Mouse (Mus musculus): ENCODE measurements at regions not wholly inside any gene's neighbourhood (a gene's known extent, or its start where the extent isn't known, plus 50 kb on each side); places are given as distances from the start of the nearest gene placed in this dataset.

DNA sequence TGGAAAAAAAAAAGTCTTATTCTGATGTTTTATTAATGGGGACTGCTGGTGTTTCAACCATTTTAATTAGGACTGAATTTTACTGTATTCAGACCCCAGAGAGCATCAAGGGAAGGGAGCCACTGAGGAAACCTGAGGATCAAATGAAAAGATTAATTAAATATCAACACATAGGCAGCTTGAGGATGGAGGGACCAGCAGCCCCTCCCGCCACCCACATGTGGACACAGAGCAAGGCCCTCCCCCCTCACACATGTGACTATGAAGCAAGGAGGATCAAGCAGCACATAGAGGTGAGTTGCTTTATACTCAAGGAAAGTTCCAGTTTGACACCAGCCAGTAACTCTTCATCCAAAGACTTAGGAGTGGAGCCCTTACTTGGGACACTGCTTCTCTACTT lies 126.0 kb downstream of the Gp2 start:
- Histone ChIP-seq H3K36me3 (ENCODE audit: control insufficient read depth, insufficient read depth, low read length) (no peaks in the 10 kb centered on the region), H3K4me2 (ENCODE audit: low read depth, low read length) (no peak overlapping the region), H3K9ac (replicated peaks; ENCODE audit: low read depth, low read length) (no peak overlapping the region), H3K27ac (ENCODE audit: low read depth, low read length) (no peak overlapping the region), H3K27me3 (ENCODE audit: control insufficient read depth, insufficient read depth, low read length) (no peaks in the 10 kb centered on the region), H3K4me3 (ENCODE audit: low read depth, low read length) (no peak overlapping the region), H3K4me1 (ENCODE audit: control insufficient read depth, insufficient read depth, low read length) (peaks cover 6% of the 10 kb centered on the region; the same call in 1 of the 2 replicates), H3K9me3 (ENCODE audit: control insufficient read depth, low read length) (no peaks in the 10 kb centered on the region)
- no peak for ATAC-seq (ENCODE audit: low read depth)
- WGBS = 92% methylated on average over 1 of the region's 1 CpGs

- Histone ChIP-seq H3K4me3 (ENCODE audit: low read depth, low read length) (no peak overlapping the region), H3K4me2 (ENCODE audit: low read depth, low read length) (no peak overlapping the region), H3K27ac (ENCODE audit: low read depth, low read length) (no peak overlapping the region), H3K36me3 (ENCODE audit: control insufficient read depth, insufficient read depth, low read length) (no peaks in the 10 kb centered on the region), H3K27me3 (ENCODE audit: control insufficient read depth, insufficient read depth, low read length) (no peaks in the 10 kb centered on the region), H3K4me1 (ENCODE audit: control insufficient read depth, insufficient read depth, low read length) (peaks cover 6% of the 10 kb centered on the region; the same call in 1 of the 2 replicates), H3K9ac (replicated peaks; ENCODE audit: low read depth, low read length) (no peak overlapping the region), H3K9me3 (ENCODE audit: control insufficient read depth, low read length) (no peaks in the 10 kb centered on the region)
- peak; percentile 68 for ATAC-seq (ENCODE audit: low read depth)
- 2% methylated on average over 5 of the region's 5 CpGs for WGBS
These were observed 128.5 kb downstream of the Gp2 start for GRCm38 (mm10) chr7:119330460-119331109.

DNA sequence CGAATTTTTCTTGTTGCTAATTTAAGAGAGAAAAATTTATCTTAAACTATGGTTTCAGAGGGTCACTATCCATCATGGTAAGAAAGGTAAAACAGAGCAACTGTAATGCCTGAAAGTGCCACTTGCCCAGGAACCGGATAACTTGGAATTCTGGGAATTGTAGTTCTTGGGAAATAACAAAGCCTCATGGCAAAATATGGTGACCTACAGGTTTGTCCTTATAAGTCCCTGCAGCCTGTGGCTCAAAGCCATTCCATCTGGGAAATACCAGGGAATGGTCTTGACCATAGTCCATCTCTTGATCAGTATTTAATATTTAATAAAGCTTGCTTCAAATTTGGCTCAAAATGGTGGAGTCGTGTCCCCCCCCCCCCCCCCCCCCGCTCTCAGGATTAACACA lies 111.9 kb upstream of the Gpr139 start:
- Histone ChIP-seq H3K4me1 (ENCODE audit: control insufficient read depth, insufficient read depth, low read length) (no peaks in the 10 kb centered on the region), H3K36me3 (ENCODE audit: control insufficient read depth, insufficient read depth, low read length) (no peaks in the 10 kb centered on the region), H3K9me3 (ENCODE audit: control insufficient read depth, low read length) (no peaks in the 10 kb centered on the region), H3K9ac (replicated peaks; ENCODE audit: low read depth, low read length) (no peak overlapping the region), H3K27ac (ENCODE audit: low read depth, low read length) (no peak overlapping the region), H3K4me3 (ENCODE audit: low read depth, low read length) (no peak overlapping the region), H3K27me3 (ENCODE audit: control insufficient read depth, insufficient read depth, low read length) (no peaks in the 10 kb centered on the region), H3K4me2 (ENCODE audit: low read depth, low read length) (no peak overlapping the region)
- 83% methylated on average over 3 of the region's 4 CpGs for WGBS
- no peak for ATAC-seq (ENCODE audit: low read depth)

DNA sequence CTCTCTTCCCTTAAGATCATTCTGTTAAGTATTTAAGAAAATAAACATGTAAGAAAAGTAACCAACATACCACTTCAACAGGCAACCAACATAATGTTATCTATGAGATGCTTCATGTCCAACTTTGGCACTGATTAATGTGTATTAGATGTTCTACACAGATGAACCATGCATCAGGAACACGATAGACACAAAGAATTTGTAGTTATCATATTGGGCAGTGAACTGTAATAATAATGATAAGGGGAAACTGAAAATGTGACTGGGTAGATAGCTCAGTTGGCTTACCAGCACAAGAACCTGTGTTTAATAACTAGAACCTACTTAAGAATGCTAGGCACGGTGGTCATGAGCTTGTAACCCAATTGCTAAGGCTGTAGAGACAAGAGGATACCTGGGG lies 107.0 kb upstream of the Gpr139 start:
- Histone ChIP-seq H3K9ac (replicated peaks; ENCODE audit: low read depth, low read length) (no peak overlapping the region), H3K36me3 (ENCODE audit: control insufficient read depth, insufficient read depth, low read length) (no peaks in the 10 kb centered on the region), H3K4me1 (ENCODE audit: control insufficient read depth, insufficient read depth, low read length) (no peaks in the 10 kb centered on the region), H3K4me2 (ENCODE audit: low read depth, low read length) (no peak overlapping the region), H3K27ac (ENCODE audit: low read depth, low read length) (no peak overlapping the region), H3K4me3 (ENCODE audit: low read depth, low read length) (no peak overlapping the region), H3K9me3 (ENCODE audit: control insufficient read depth, low read length) (no peaks in the 10 kb centered on the region), H3K27me3 (ENCODE audit: control insufficient read depth, insufficient read depth, low read length) (no peaks in the 10 kb centered on the region)
- WGBS = 70% methylated on average over 2 of the region's 2 CpGs
- no peak for ATAC-seq (ENCODE audit: low read depth)

DNA sequence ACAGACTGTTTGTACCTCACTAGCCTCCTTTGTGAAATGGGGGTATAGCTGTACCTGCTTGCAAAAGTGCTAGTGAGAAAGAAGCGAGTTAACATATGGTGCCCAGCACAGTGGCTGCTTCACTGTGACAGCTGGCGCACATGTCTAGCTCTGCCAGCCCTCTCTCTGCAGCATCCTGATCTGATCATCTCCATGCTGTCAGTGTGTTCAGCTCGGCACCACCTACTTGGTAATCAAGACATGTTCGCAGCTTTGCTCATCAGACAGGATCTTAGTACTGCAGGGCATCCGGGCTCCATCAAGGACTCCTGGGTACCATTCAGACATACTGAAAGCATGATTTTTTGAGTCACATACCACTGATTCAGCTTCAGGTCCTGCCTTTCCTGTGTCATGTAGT lies 100.9 kb upstream of the Gpr139 start:
- H3K4me3 ChIP-seq (ENCODE audit: low read depth, low read length) = no peak overlapping the region
- WGBS = 77% methylated on average over 5 of the region's 5 CpGs
- no peak overlapping the region for H3K4me2 ChIP-seq (ENCODE audit: low read depth, low read length)
- H3K36me3 ChIP-seq (ENCODE audit: control insufficient read depth, insufficient read depth, low read length) = no peaks in the 10 kb centered on the region
- H3K27me3 ChIP-seq (ENCODE audit: control insufficient read depth, insufficient read depth, low read length) = no peaks in the 10 kb centered on the region
- no peaks in the 10 kb centered on the region for H3K9me3 ChIP-seq (ENCODE audit: control insufficient read depth, low read length)
- no peaks in the 10 kb centered on the region for H3K4me1 ChIP-seq (ENCODE audit: control insufficient read depth, insufficient read depth, low read length)
- H3K27ac ChIP-seq (ENCODE audit: low read depth, low read length) = no peak overlapping the region
- ATAC-seq (ENCODE audit: low read depth) = peak; percentile 56; the same call in 1 of the 2 replicates
- no peak overlapping the region for H3K9ac ChIP-seq (replicated peaks; ENCODE audit: low read depth, low read length)

DNA sequence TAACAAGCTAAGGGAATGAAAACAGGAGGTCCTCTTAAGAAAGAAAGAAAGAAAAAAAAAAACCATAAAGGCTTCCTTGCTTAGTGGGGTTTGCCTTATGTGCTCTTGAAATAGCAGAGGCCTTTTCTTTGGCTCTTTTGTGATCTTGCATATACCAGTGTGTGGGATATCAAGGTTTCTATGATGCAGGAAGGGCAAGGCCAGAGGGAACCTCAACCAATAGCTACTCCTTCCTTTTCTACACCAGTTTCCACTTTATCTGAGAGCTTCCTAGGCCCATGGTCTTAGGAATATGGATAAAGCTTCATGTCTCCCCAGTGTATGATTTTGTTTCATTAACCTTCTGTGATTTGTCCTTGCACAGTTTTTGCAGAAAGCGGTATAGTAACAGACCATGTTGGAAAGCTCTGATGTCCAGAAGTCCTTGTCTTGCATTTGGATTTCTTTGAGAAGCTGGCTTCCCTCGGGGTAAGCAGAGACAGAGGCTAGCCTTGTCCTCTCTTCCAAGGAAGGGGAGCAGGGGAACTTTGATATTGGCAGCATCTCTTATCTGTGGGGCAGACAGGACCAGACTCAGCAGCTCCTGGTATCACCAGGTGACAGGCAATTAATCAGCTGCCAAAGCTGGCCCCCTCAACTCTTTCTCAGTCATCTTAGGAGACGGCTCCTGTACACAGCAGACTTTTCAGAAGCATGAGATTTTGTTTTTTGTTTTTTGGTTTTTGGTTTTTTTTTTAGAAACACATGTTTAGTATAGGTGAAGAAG lies 95.7 kb upstream of the Gpr139 start:
- ATAC-seq (ENCODE audit: low read depth) = no peak
- H3K36me3 ChIP-seq (ENCODE audit: control insufficient read depth, insufficient read depth, low read length) = no peaks in the 10 kb centered on the region
- WGBS = 66% methylated on average over 3 of the region's 3 CpGs
- no peaks in the 10 kb centered on the region for H3K4me1 ChIP-seq (ENCODE audit: control insufficient read depth, insufficient read depth, low read length)
- H3K27me3 ChIP-seq (ENCODE audit: control insufficient read depth, insufficient read depth, low read length) = no peaks in the 10 kb centered on the region
- no peak overlapping the region for H3K4me3 ChIP-seq (ENCODE audit: low read depth, low read length)
- no peak overlapping the region for H3K4me2 ChIP-seq (ENCODE audit: low read depth, low read length)
- H3K9ac ChIP-seq (replicated peaks; ENCODE audit: low read depth, low read length) = no peak overlapping the region
- no peak overlapping the region for H3K27ac ChIP-seq (ENCODE audit: low read depth, low read length)
- no peaks in the 10 kb centered on the region for H3K9me3 ChIP-seq (ENCODE audit: control insufficient read depth, low read length)

DNA sequence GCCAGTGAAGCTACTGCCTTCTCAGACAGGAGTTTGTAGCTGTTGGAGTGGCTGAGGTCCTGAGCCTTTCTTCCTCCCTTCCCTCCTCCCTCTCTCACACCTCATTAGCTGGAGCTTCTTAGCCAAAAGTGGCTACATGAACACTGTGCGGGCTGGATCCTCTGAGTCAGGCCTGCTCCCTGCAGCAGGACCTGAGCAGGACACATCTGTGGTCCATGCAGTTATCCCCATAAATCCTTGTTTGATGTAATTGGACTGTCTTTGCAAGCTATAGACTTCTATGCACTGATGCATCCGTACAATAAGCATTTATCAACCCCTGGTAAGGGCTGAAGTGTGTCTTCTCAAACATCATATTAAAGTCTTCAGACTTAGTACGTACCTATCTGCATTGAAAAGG lies 88.2 kb upstream of the Gpr139 start:
- Histone ChIP-seq H3K27ac (ENCODE audit: low read depth, low read length) (no peak overlapping the region), H3K27me3 (ENCODE audit: control insufficient read depth, insufficient read depth, low read length) (no peaks in the 10 kb centered on the region), H3K9ac (replicated peaks; ENCODE audit: low read depth, low read length) (no peak overlapping the region), H3K4me3 (ENCODE audit: low read depth, low read length) (no peak overlapping the region), H3K4me2 (ENCODE audit: low read depth, low read length) (no peak overlapping the region), H3K9me3 (ENCODE audit: control insufficient read depth, low read length) (no peaks in the 10 kb centered on the region), H3K4me1 (ENCODE audit: control insufficient read depth, insufficient read depth, low read length) (no peaks in the 10 kb centered on the region), H3K36me3 (ENCODE audit: control insufficient read depth, insufficient read depth, low read length) (no peaks in the 10 kb centered on the region)
- WGBS = 76% methylated on average over 3 of the region's 3 CpGs
- no peak for ATAC-seq (ENCODE audit: low read depth)

DNA sequence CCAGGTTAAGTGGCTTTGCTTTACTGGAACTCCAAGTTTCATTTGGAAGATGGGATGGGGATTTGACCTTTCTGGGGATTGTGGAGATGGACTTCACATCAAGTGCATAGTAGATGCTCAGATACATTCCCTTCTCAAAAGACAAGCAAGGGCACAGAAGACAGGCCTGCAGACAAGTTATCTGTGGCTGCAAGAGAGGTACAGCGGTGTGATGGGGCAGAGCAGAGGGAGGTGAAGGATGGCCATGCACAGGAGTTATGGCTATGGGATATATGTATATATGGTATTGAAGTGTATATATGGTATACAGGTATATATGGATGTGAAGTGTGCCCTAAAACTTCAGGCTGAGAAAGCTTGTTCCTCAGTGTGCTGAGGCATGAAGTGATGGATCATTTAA lies 87.0 kb upstream of the Gpr139 start:
- H3K9me3 ChIP-seq (ENCODE audit: control insufficient read depth, low read length) = no peaks in the 10 kb centered on the region
- no peak overlapping the region for H3K27ac ChIP-seq (ENCODE audit: low read depth, low read length)
- H3K4me1 ChIP-seq (ENCODE audit: control insufficient read depth, insufficient read depth, low read length) = no peaks in the 10 kb centered on the region
- H3K9ac ChIP-seq (replicated peaks; ENCODE audit: low read depth, low read length) = no peak overlapping the region
- 96% methylated on average over 1 of the region's 1 CpGs for WGBS
- ATAC-seq (ENCODE audit: low read depth) = no peak
- H3K27me3 ChIP-seq (ENCODE audit: control insufficient read depth, insufficient read depth, low read length) = no peaks in the 10 kb centered on the region
- H3K36me3 ChIP-seq (ENCODE audit: control insufficient read depth, insufficient read depth, low read length) = no peaks in the 10 kb centered on the region
- no peak overlapping the region for H3K4me2 ChIP-seq (ENCODE audit: low read depth, low read length)
- no peak overlapping the region for H3K4me3 ChIP-seq (ENCODE audit: low read depth, low read length)

DNA sequence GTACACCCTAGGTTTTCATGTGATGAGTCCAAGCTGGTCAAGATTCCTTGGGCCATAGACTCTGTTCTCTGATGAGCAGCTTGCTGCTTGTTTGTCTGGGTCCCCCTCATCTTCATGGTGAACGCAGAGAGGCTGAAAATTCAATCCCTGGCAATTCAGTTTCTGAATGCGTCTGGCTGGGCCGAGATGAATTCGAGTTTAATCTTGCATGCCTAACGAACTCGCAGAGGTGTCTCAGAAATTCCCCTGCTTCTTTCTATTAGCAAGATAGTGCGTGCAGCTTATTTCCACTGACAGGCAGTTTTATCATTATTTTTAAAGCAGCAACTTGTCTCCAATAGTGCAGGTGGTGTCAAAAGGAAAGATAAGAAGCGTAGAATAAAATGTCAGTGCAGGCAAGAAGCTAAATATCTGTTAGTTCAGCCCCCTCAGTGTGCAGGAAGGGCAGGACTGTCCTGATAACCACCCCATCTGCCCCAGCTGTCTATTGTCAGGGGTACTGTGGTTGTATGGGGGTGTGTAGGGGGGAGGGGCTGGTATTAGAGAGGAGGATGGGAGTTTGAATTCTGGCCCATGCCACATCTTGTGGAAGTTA lies 86.5 kb upstream of the Gpr139 start:
- no peaks in the 10 kb centered on the region for H3K36me3 ChIP-seq (ENCODE audit: control insufficient read depth, insufficient read depth, low read length)
- no peaks in the 10 kb centered on the region for H3K9me3 ChIP-seq (ENCODE audit: control insufficient read depth, low read length)
- no peak overlapping the region for H3K27ac ChIP-seq (ENCODE audit: low read depth, low read length)
- H3K27me3 ChIP-seq (ENCODE audit: control insufficient read depth, insufficient read depth, low read length) = no peaks in the 10 kb centered on the region
- H3K9ac ChIP-seq (replicated peaks; ENCODE audit: low read depth, low read length) = no peak overlapping the region
- ATAC-seq (ENCODE audit: low read depth) = no peak
- no peaks in the 10 kb centered on the region for H3K4me1 ChIP-seq (ENCODE audit: control insufficient read depth, insufficient read depth, low read length)
- H3K4me3 ChIP-seq (ENCODE audit: low read depth, low read length) = no peak overlapping the region
- WGBS = 41% methylated on average over 8 of the region's 8 CpGs
- no peak overlapping the region for H3K4me2 ChIP-seq (ENCODE audit: low read depth, low read length)

All from neural tube, embryonic 14.5 days (tissue).